In genomic region chr9:106449947-106450346, GRCm38 (mm10) we compare ENCODE assay signal across 11 mouse cellular contexts. TPM values are rescaled to one million over a fixed set of nuclear protein-coding genes. Genes with fewer than 3 reads are reported as not detected.
DNase-seq lines count a peak whose midpoint lies in the region; ATAC-seq and TF ChIP-seq lines count a peak whose summit lies in the region.
"Had no signal": no experiment of that assay in that cellular context is flagged by ENCODE, and none has a peak within 500 bp of the region (broad histone marks: within the 10 kb centered on the region; RNA-seq: fewer than 3 reads in every experiment).

No protein-coding gene starts in this region.

- intact Hi-C loops in gastrocnemius, adult 2 months (cut with DNase I) = no loop called here
- intact Hi-C loops in gastrocnemius, postnatal 14 days (cut with DNase I; ENCODE audit: low total_unique reads) = no loop called here

- no peak for DNase-seq in gastrocnemius, adult 2 months
- no peak for DNase-seq in gastrocnemius, adult 18-20 months (ENCODE audit: low spot score)
- DNase-seq in kidney, postnatal 4 days = no peak
- DNase-seq in embryonic facial prominence, embryonic 10.5 days (ENCODE audit: low spot score) = no peak
- DNase-seq in liver, embryonic 11.5 days (ENCODE audit: low spot score) = no peak
- no peak for DNase-seq in thymus, postnatal 14 days
- no peak for DNase-seq in gastrocnemius, postnatal 14 days
- DNase-seq: right cerebral cortex, postnatal 4 days had no signal

- H3K9me3 ChIP-seq in kidney, embryonic 14.5 days (ENCODE audit: control insufficient read depth, low read length) = no peaks in the 10 kb centered on the region
- H3K9me3 ChIP-seq in embryonic facial prominence, embryonic 10.5 days = no peaks in the 10 kb centered on the region
- no peaks in the 10 kb centered on the region for H3K9me3 ChIP-seq in liver, embryonic 11.5 days (ENCODE audit: control insufficient read depth, low read length)
- H3K9me3 ChIP-seq: hindbrain, embryonic 15.5 days had no signal

- H3K4me3 ChIP-seq in gastrocnemius, adult 2 months = peak overlapping the region; percentile 67
- no peak overlapping the region for H3K4me3 ChIP-seq in kidney, embryonic 14.5 days (ENCODE audit: low read length)
- peak overlapping the region; percentile 86 for H3K4me3 ChIP-seq in embryonic facial prominence, embryonic 10.5 days
- H3K4me3 ChIP-seq in liver, embryonic 11.5 days (ENCODE audit: low read depth, low read length) = no peak overlapping the region

- H3K4me2 ChIP-seq in kidney, embryonic 14.5 days (replicated peaks; ENCODE audit: low read depth, low read length) = no peak overlapping the region
- H3K4me2 ChIP-seq in liver, embryonic 11.5 days = peak overlapping the region; percentile 46

- H3K36me3 ChIP-seq in kidney, embryonic 14.5 days (ENCODE audit: control insufficient read depth, insufficient read depth, low read length) = no peaks in the 10 kb centered on the region
- no peaks in the 10 kb centered on the region for H3K36me3 ChIP-seq in embryonic facial prominence, embryonic 10.5 days (replicated peaks)
- no peaks in the 10 kb centered on the region for H3K36me3 ChIP-seq in liver, embryonic 11.5 days (ENCODE audit: control insufficient read depth, insufficient read depth, low read length)
- H3K36me3 ChIP-seq: hindbrain, embryonic 15.5 days had no signal

- H3K27ac ChIP-seq in gastrocnemius, adult 2 months = peak overlapping the region; percentile 95
- H3K27ac ChIP-seq in kidney, embryonic 14.5 days (ENCODE audit: low read depth, low read length) = peak overlapping the region; percentile 59; the same call in 1 of the 2 replicates
- peak overlapping the region; percentile 72 for H3K27ac ChIP-seq in embryonic facial prominence, embryonic 10.5 days (replicated peaks)
- no peak overlapping the region for H3K27ac ChIP-seq in liver, embryonic 11.5 days (ENCODE audit: low read depth, low read length)
- H3K27ac ChIP-seq: hindbrain, embryonic 15.5 days had no signal

- WGBS in kidney, embryonic 14.5 days = 81% methylated on average over 8 of the region's 8 CpGs
- WGBS in embryonic facial prominence, embryonic 10.5 days = 92% methylated on average over 8 of the region's 8 CpGs
- WGBS in liver, embryonic 11.5 days = 86% methylated on average over 8 of the region's 8 CpGs

- no peak for TF ChIP-seq CTCF in gastrocnemius, adult 2 months (IDR thresholded peaks at IDR 0.05)

- no peaks in the 10 kb centered on the region for H3K27me3 ChIP-seq in kidney, embryonic 14.5 days (ENCODE audit: control insufficient read depth, insufficient read depth, low read length)
- no peaks in the 10 kb centered on the region for H3K27me3 ChIP-seq in embryonic facial prominence, embryonic 10.5 days (replicated peaks; ENCODE audit: low read depth, poor library complexity, severe bottlenecking)
- H3K27me3 ChIP-seq in liver, embryonic 11.5 days (replicated peaks; ENCODE audit: control insufficient read depth, insufficient read depth, low read length) = no peaks in the 10 kb centered on the region
- H3K27me3 ChIP-seq: hindbrain, embryonic 15.5 days had no signal

- no peak overlapping the region for H3K9ac ChIP-seq in kidney, embryonic 14.5 days (ENCODE audit: low read depth, low read length)
- no peak overlapping the region for H3K9ac ChIP-seq in liver, embryonic 11.5 days (ENCODE audit: low read depth, low read length)
- H3K9ac ChIP-seq: hindbrain, embryonic 15.5 days had no signal

- ATAC-seq in kidney, embryonic 14.5 days (ENCODE audit: low FRiP score, low TSS enrichment) = no peak
- ATAC-seq in liver, embryonic 11.5 days (replicated peaks; ENCODE audit: low FRiP score) = no peak
- ATAC-seq: forebrain, embryonic 16.5 days had no signal

- peaks cover 67% of the 10 kb centered on the region for H3K4me1 ChIP-seq in kidney, embryonic 14.5 days (ENCODE audit: control insufficient read depth, insufficient read depth, low read length)
- peaks cover 91% of the 10 kb centered on the region for H3K4me1 ChIP-seq in embryonic facial prominence, embryonic 10.5 days
- H3K4me1 ChIP-seq in liver, embryonic 11.5 days (replicated peaks; ENCODE audit: control insufficient read depth, insufficient read depth, low read length) = peaks cover 59% of the 10 kb centered on the region

RNA-seq across cellular contexts. Expression of gene Abhd14a, which starts 2.5 kb away (rescaled TPM):
- total RNA-seq in gastrocnemius, adult 2 months (2021) = 10 to 100 TPM; 15.9 to 19.8 TPM
- 10 to 100 TPM; 16.9 to 17.0 TPM for total RNA-seq in gastrocnemius, adult 18-20 months (2021)
- polyA plus RNA-seq in kidney, embryonic 14.5 days (2014; fragmentation: Nextera tagmentation; extraction: Ambion mirVana) = 50.2 and 58.8 TPM in 2 replicates
- 40.1 and 40.4 TPM in 2 replicates for polyA plus RNA-seq in embryonic facial prominence, embryonic 10.5 days (2016; fragmentation: Nextera tagmentation; extraction: Ambion mirVana)
- polyA plus RNA-seq in liver, embryonic 11.5 days (2014; fragmentation: Nextera tagmentation; extraction: Ambion mirVana) = 53.6 and 54.0 TPM in 2 replicates
- total RNA-seq in gastrocnemius, postnatal 14 days (2021) = 10 to 100 TPM; 13.3 to 16.0 TPM

RNA-seq across cellular contexts. Expression of gene Abhd14b, which starts 2.7 kb away (rescaled TPM):
- 1 to 10 TPM; 4.8 to 6.1 TPM for total RNA-seq in gastrocnemius, adult 2 months (2021)
- total RNA-seq in gastrocnemius, adult 18-20 months (2021) = 1 to 10 TPM; 4.0 to 4.1 TPM
- 18.7 and 25.6 TPM in 2 replicates for polyA plus RNA-seq in kidney, embryonic 14.5 days (2014; fragmentation: Nextera tagmentation; extraction: Ambion mirVana)
- 6.0 and 6.4 TPM in 2 replicates for polyA plus RNA-seq in embryonic facial prominence, embryonic 10.5 days (2016; fragmentation: Nextera tagmentation; extraction: Ambion mirVana)
- polyA plus RNA-seq in liver, embryonic 11.5 days (2014; fragmentation: Nextera tagmentation; extraction: Ambion mirVana) = 19.5 and 19.7 TPM in 2 replicates
- 1 to 10 TPM; 4.6 to 6.5 TPM for total RNA-seq in gastrocnemius, postnatal 14 days (2021)

RNA-seq across cellular contexts. Expression of gene Pcbp4, which starts 3.1 kb away (rescaled TPM):
- 10 to 100 TPM; 63.8 to 69.0 TPM for total RNA-seq in gastrocnemius, adult 2 months (2021)
- total RNA-seq in gastrocnemius, adult 18-20 months (2021) = 10 to 100 TPM; 54.7 to 69.6 TPM
- 129 and 147 TPM in 2 replicates for polyA plus RNA-seq in kidney, embryonic 14.5 days (2014; fragmentation: Nextera tagmentation; extraction: Ambion mirVana)
- 320 and 346 TPM in 2 replicates for polyA plus RNA-seq in embryonic facial prominence, embryonic 10.5 days (2016; fragmentation: Nextera tagmentation; extraction: Ambion mirVana)
- polyA plus RNA-seq in liver, embryonic 11.5 days (2014; fragmentation: Nextera tagmentation; extraction: Ambion mirVana) = 62.4 and 63.2 TPM in 2 replicates
- total RNA-seq in gastrocnemius, postnatal 14 days (2021) = 10 to 100 TPM; 47.6 to 48.7 TPM

RNA-seq across cellular contexts. Expression of gene Acy1, which starts 11.8 kb away (rescaled TPM):
- 10 to 100 TPM in 1 of 2 experiments, 1 to 10 TPM in 1; 8.2 to 14.9 TPM for total RNA-seq in gastrocnemius, adult 2 months (2021)
- total RNA-seq in gastrocnemius, adult 18-20 months (2021) = 10 to 100 TPM; 10.0 to 13.0 TPM
- 41.1 and 44.5 TPM in 2 replicates for polyA plus RNA-seq in kidney, embryonic 14.5 days (2014; fragmentation: Nextera tagmentation; extraction: Ambion mirVana)
- polyA plus RNA-seq in embryonic facial prominence, embryonic 10.5 days (2016; fragmentation: Nextera tagmentation; extraction: Ambion mirVana) = 43.2 and 46.1 TPM in 2 replicates
- 51.1 and 52.3 TPM in 2 replicates for polyA plus RNA-seq in liver, embryonic 11.5 days (2014; fragmentation: Nextera tagmentation; extraction: Ambion mirVana)
- total RNA-seq in gastrocnemius, postnatal 14 days (2021) = 10 to 100 TPM in 1 of 2 experiments, 1 to 10 TPM in 1; 8.4 to 10.9 TPM

RNA-seq across cellular contexts. Expression of gene Gpr62, which starts 15.8 kb away (rescaled TPM):
- under 1 TPM in 1 of 2 experiments, not detected in 1; 0.15 TPM for total RNA-seq in gastrocnemius, adult 2 months (2021)
- total RNA-seq in gastrocnemius, adult 18-20 months (2021) = under 1 TPM; 0.14 to 0.21 TPM
- 0.37 and 0.66 TPM in 2 replicates for polyA plus RNA-seq in kidney, embryonic 14.5 days (2014; fragmentation: Nextera tagmentation; extraction: Ambion mirVana)
- 0.16 and 0.55 TPM in 2 replicates for polyA plus RNA-seq in embryonic facial prominence, embryonic 10.5 days (2016; fragmentation: Nextera tagmentation; extraction: Ambion mirVana)
- 0.11 TPM in 1 of 2 replicates, not detected in the other for polyA plus RNA-seq in liver, embryonic 11.5 days (2014; fragmentation: Nextera tagmentation; extraction: Ambion mirVana)
- total RNA-seq in gastrocnemius, postnatal 14 days (2021) = under 1 TPM; 0.16 to 0.33 TPM

Comparison
In these comparisons a context has a peak if more than half of its experiments do, and no peak if none do; other contexts are left out.
1. H3K4me3 ChIP-seq: peak in gastrocnemius, adult 2 months (single experiment) and embryonic facial prominence, embryonic 10.5 days (single experiment); none in kidney, embryonic 14.5 days (single experiment) and liver, embryonic 11.5 days (single experiment).